Mouse (Mus musculus): ENCODE results near the gene Rplp1. TPM values are rescaled to one million over a fixed set of nuclear protein-coding genes. Genes with fewer than 3 reads are reported as not detected.

Gene Rplp1
- polyA plus RNA-seq, 1 experiment from 2014 or later, result 1,709 TPM

GRCm38 (mm10) chr9:61952241-61952640 lies 37.9 kb upstream of the Rplp1 start:
- Histone ChIP-seq H3K4me2 (ENCODE audit: low read length) (no peak overlapping the region), H3K4me1 (replicated peaks; ENCODE audit: insufficient read depth, low read length) (no peaks in the 10 kb centered on the region), H3K27ac (no peak overlapping the region), H3K27me3 (ENCODE audit: insufficient read depth, low read length) (no peaks in the 10 kb centered on the region), H3K36me3 (ENCODE audit: insufficient read depth, low read length) (no peaks in the 10 kb centered on the region; the same call in 1 of the 2 replicates), H3K4me3 (replicated peaks; ENCODE audit: low read depth, low read length) (no peak overlapping the region), H3K9ac (ENCODE audit: low read depth, low read length) (no peak overlapping the region), H3K9me3 (replicated peaks; ENCODE audit: low read length) (no peaks in the 10 kb centered on the region)
- TF ChIP-seq CTCF (IDR thresholded peaks at IDR 0.05; ENCODE audit: low read depth), result no peak
- ATAC-seq (replicated peaks; ENCODE audit: low FRiP score, low read depth) (no peak), DNase-seq (ENCODE audit: low spot score) (no peak)
- 73% methylated on average over 7 of the region's 7 CpGs for WGBS

- no peaks in the 10 kb centered on the region for H3K36me3 ChIP-seq (ENCODE audit: insufficient read depth, low read length)
- WGBS, result 6% methylated on average over 24 of the region's 24 CpGs
- H3K9ac ChIP-seq (ENCODE audit: low read depth, low read length), result peak overlapping the region; percentile 61; the same call in 1 of the 2 replicates
- H3K9me3 ChIP-seq (replicated peaks; ENCODE audit: low read length), result no peaks in the 10 kb centered on the region
- DNase-seq (ENCODE audit: low spot score) (peak; percentile 94), ATAC-seq (replicated peaks; ENCODE audit: low FRiP score, low read depth) (peak; percentile 70)
- H3K4me2 ChIP-seq (ENCODE audit: low read length), result peak overlapping the region; percentile 99
- H3K4me3 ChIP-seq (replicated peaks; ENCODE audit: low read depth, low read length), result peak overlapping the region; percentile 75
- TF ChIP-seq CTCF (IDR thresholded peaks at IDR 0.05; ENCODE audit: low read depth), result peak; percentile 93
- no peaks in the 10 kb centered on the region for H3K4me1 ChIP-seq (replicated peaks; ENCODE audit: insufficient read depth, low read length)
- H3K27me3 ChIP-seq (ENCODE audit: insufficient read depth, low read length), result no peaks in the 10 kb centered on the region
- peak overlapping the region; percentile 66; the same call in 1 of the 2 replicates for H3K27ac ChIP-seq
Measured at GRCm38 (mm10) chr9:61947402-61948346, 33.3 kb upstream of the Rplp1 start.

GRCm38 (mm10) chr9:61946623-61947401 lies 32.5 kb upstream of the Rplp1 start, which contains the start of gene Kif23:
Gene Kif23 (minus strand): TSS chr9:61946774.
- peak; percentile 87 for TF ChIP-seq CTCF (IDR thresholded peaks at IDR 0.05; ENCODE audit: low read depth)
- Histone ChIP-seq H3K4me1 (replicated peaks; ENCODE audit: insufficient read depth, low read length) (no peaks in the 10 kb centered on the region), H3K4me2 (ENCODE audit: low read length) (peak within 1 kb of the TSS; percentile 99), H3K27ac (peak within 1 kb of the TSS; percentile 66; the same call in 1 of the 2 replicates), H3K4me3 (replicated peaks; ENCODE audit: low read depth, low read length) (peak within 1 kb of the TSS; percentile 75), H3K9ac (ENCODE audit: low read depth, low read length) (peak within 1 kb of the TSS; percentile 61), H3K27me3 (ENCODE audit: insufficient read depth, low read length) (no peaks in the 10 kb centered on the region), H3K9me3 (replicated peaks; ENCODE audit: low read length) (no peaks in the 10 kb centered on the region), H3K36me3 (ENCODE audit: insufficient read depth, low read length) (no peaks in the 10 kb centered on the region)
- peak; percentile 91 for ATAC-seq (replicated peaks; ENCODE audit: low FRiP score, low read depth)
- DNase-seq (ENCODE audit: low spot score), result peak; percentile 98
- under 1% methylated on average over 44 of the region's 44 CpGs for WGBS

- H3K9ac ChIP-seq (ENCODE audit: low read depth, low read length), result peak overlapping the region; percentile 61
- peak overlapping the region; percentile 21; the same call in 1 of the 2 replicates for H3K27ac ChIP-seq
- no peak for TF ChIP-seq CTCF (IDR thresholded peaks at IDR 0.05; ENCODE audit: low read depth)
- H3K27me3 ChIP-seq (ENCODE audit: insufficient read depth, low read length), result no peaks in the 10 kb centered on the region
- H3K4me2 ChIP-seq (ENCODE audit: low read length), result peak overlapping the region; percentile 99
- WGBS, result under 1% methylated on average over 38 of the region's 38 CpGs
- DNase-seq (ENCODE audit: low spot score) (peak; percentile 83), ATAC-seq (replicated peaks; ENCODE audit: low FRiP score, low read depth) (peak; percentile 74)
- H3K4me3 ChIP-seq (replicated peaks; ENCODE audit: low read depth, low read length), result peak overlapping the region; percentile 75
- H3K4me1 ChIP-seq (replicated peaks; ENCODE audit: insufficient read depth, low read length), result no peaks in the 10 kb centered on the region
- no peaks in the 10 kb centered on the region for H3K36me3 ChIP-seq (ENCODE audit: insufficient read depth, low read length)
- no peaks in the 10 kb centered on the region for H3K9me3 ChIP-seq (replicated peaks; ENCODE audit: low read length)
Measured at GRCm38 (mm10) chr9:61945973-61946611, 31.8 kb upstream of the Rplp1 start.

GRCm38 (mm10) chr9:61941054-61941453 lies 26.7 kb upstream of the Rplp1 start:
- Histone ChIP-seq H3K27ac (no peak overlapping the region), H3K36me3 (ENCODE audit: insufficient read depth, low read length) (peaks cover 27% of the 10 kb centered on the region), H3K27me3 (ENCODE audit: insufficient read depth, low read length) (no peaks in the 10 kb centered on the region), H3K4me3 (replicated peaks; ENCODE audit: low read depth, low read length) (no peak overlapping the region), H3K9ac (ENCODE audit: low read depth, low read length) (no peak overlapping the region), H3K4me2 (ENCODE audit: low read length) (no peak overlapping the region), H3K9me3 (replicated peaks; ENCODE audit: low read length) (no peaks in the 10 kb centered on the region), H3K4me1 (replicated peaks; ENCODE audit: insufficient read depth, low read length) (no peaks in the 10 kb centered on the region)
- TF ChIP-seq CTCF (IDR thresholded peaks at IDR 0.05; ENCODE audit: low read depth), result no peak
- 81% methylated on average over 3 of the region's 3 CpGs for WGBS
- ATAC-seq (replicated peaks; ENCODE audit: low FRiP score, low read depth) (no peak), DNase-seq (ENCODE audit: low spot score) (no peak)
